Mouse (Mus musculus) heart, embryonic 16.5 days (tissue): ENCODE measurements around the gene Tmem184b. TPM values are rescaled to one million over a fixed set of nuclear protein-coding genes. Genes with fewer than 3 reads are reported as not detected.
A peak's percentile ranks its signal among the peaks of the same experiment; 100 is the strongest.

ENCODE experiments used
- ATAC-seq: fragments of 200-750 bp; cut with Nextera tagmentation; replicated peaks from 2 replicates; pipeline ENCODE4 v1.8.0; 2017; ENCODE audit warnings: moderate number of reproducible peaks; ENCODE audit not compliant: insufficient read depth, low FRiP score; ENCODE audit errors: extremely low read depth
- H3K27ac ChIP-seq: fragments of 300-500 bp; sonication (generic); 2 replicates; pipeline ENCODE4 v1.5.1; 2014; ENCODE audit warnings: mild to moderate bottlenecking, low read length, control low read depth, moderate library complexity
- H3K27me3 ChIP-seq: fragments of 300-500 bp; sonication (generic); 2 replicates; pipeline ENCODE4 v1.6.1; 2014; ENCODE audit warnings: low read length, mixed read lengths; ENCODE audit not compliant: control insufficient read depth, insufficient read depth
- H3K36me3 ChIP-seq: fragments of 300-500 bp; sonication (generic); 2 replicates; pipeline ENCODE4 v1.6.1; 2014; ENCODE audit not compliant: control insufficient read depth, insufficient read depth
- H3K4me1 ChIP-seq: fragments of 300-500 bp; sonication (generic); 2 replicates; pipeline ENCODE4 v1.6.1; 2014; ENCODE audit warnings: low read length, mixed read lengths; ENCODE audit not compliant: control insufficient read depth, insufficient read depth
- H3K4me2 ChIP-seq: fragments of 300-500 bp; sonication (generic); 2 replicates; pipeline ENCODE4 v1.6.1; 2014; ENCODE audit warnings: low read depth, mild to moderate bottlenecking, control low read depth, low read length
- H3K4me3 ChIP-seq: fragments of 300-500 bp; sonication (generic); 2 replicates; pipeline ENCODE4 v1.5.1; 2014; ENCODE audit warnings: mild to moderate bottlenecking, control low read depth, low read length
- H3K9ac ChIP-seq: fragments of 300-500 bp; sonication (generic); 2 replicates; pipeline ENCODE4 v1.6.1; 2014; ENCODE audit warnings: low read length, control low read depth
- H3K9me3 ChIP-seq: fragments of 300-500 bp; sonication (generic); replicated peaks from 2 replicates; pipeline ENCODE4 v1.6.1; 2016; ENCODE audit warnings: low read length; ENCODE audit not compliant: control insufficient read depth
- WGBS: fragments of 180-500 bp; shearing (Covaris S2); extraction: QIAGEN DNeasy Blood & Tissue Kit; methylation state at CpG from one replicate; pipeline ENCODE4 v1.1.7; 2014; 5-methylcytosine and 5-hydroxymethylcytosine counted together
- polyA plus RNA-seq: library from polyadenylated mRNA; unstranded; fragments of >200 nt; fragmentation: Nextera tagmentation; extraction: Ambion mirVana; gene quantifications from 2 replicates; pipeline ENCODE4 v1.2.1, GENCODE M21; 2015

The Tmem184b gene
- polyA plus RNA-seq, 1 experiment from 2014 or later = 71.7 TPM

GRCm38 (mm10) chr15:79357974-79358690 lies 45.2 kb downstream of the Tmem184b start:
- peak overlapping the region; percentile 99 for H3K4me2 ChIP-seq
- peaks cover 12% of the 10 kb centered on the region; the same call in 1 of the 2 replicates for H3K36me3 ChIP-seq
- H3K9me3 ChIP-seq = no peaks in the 10 kb centered on the region
- ATAC-seq = no peak
- peak overlapping the region; percentile 53; the same call in 1 of the 2 replicates for H3K4me3 ChIP-seq
- 40% methylated on average over 12 of the region's 12 CpGs for WGBS
- no peaks in the 10 kb centered on the region for H3K27me3 ChIP-seq
- H3K27ac ChIP-seq = peak overlapping the region; percentile 77
- H3K4me1 ChIP-seq = peaks cover 44% of the 10 kb centered on the region
- H3K9ac ChIP-seq = peak overlapping the region; percentile 28

DNA sequence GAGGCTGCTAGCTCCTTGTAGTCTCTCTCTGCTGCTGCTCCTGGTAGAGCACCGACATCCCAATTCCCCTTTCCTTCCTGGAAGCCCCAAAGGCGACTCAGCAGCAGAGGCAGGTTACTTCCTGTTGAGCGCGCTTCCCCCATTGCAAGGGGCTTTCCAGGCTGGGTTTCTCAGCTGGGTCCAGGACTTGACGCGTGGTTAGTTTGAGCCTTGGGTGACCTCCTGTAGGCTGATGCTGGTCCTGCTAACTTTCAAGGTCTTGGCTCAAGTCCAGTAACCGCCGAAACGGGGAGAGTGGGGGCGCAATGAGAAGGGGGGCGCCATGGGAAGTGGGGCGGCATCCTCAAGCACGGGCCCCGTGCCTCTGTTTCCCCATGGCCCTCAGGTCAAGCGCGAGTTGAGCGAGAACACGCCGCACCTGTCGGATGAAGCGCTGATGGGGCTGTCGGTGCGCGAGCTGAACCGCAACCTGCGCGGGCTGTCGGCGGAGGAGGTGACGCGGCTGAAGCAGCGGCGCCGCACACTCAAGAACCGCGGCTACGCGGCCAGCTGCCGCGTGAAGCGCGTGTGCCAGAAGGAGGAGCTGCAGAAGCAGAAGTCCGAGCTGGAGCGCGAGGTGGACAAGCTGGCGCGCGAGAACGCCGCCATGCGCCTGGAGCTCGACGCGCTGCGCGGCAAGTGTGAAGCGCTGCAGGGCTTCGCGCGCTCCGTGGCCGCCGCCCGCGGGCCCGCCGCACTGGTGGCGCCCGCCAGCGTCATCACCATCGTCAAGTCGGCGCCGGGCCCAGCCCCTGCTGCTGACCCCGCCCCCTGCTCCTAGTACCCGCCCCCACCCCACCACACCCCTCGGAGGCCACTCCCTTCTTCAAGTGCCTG lies 46.1 kb downstream of the Tmem184b start:
- peak overlapping the region; percentile 77 for H3K9ac ChIP-seq
- H3K9me3 ChIP-seq = no peaks in the 10 kb centered on the region
- peaks cover 6% of the 10 kb centered on the region; the same call in 1 of the 2 replicates for H3K36me3 ChIP-seq
- ATAC-seq = peak; percentile 83
- H3K4me3 ChIP-seq = peak overlapping the region; percentile 53
- peaks cover 49% of the 10 kb centered on the region for H3K4me1 ChIP-seq
- H3K27ac ChIP-seq = peak overlapping the region; percentile 56
- H3K27me3 ChIP-seq = no peaks in the 10 kb centered on the region
- under 1% methylated on average over 75 of the region's 77 CpGs for WGBS
- H3K4me2 ChIP-seq = peak overlapping the region; percentile 99

GRCm38 (mm10) chr15:79356481-79356880 lies 46.9 kb downstream of the Tmem184b start:
- Histone ChIP-seq H3K9ac (peak overlapping the region; percentile 77), H3K27ac (no peak overlapping the region), H3K9me3 (no peaks in the 10 kb centered on the region), H3K36me3 (peaks cover under 1% of the 10 kb centered on the region; the same call in 1 of the 2 replicates), H3K4me1 (peaks cover 52% of the 10 kb centered on the region), H3K27me3 (no peaks in the 10 kb centered on the region), H3K4me3 (peak overlapping the region; percentile 53), H3K4me2 (peak overlapping the region; percentile 99)
- 74% methylated on average over 8 of the region's 8 CpGs for WGBS
- ATAC-seq = no peak

GRCm38 (mm10) chr15:79354619-79355018 lies 48.8 kb downstream of the Tmem184b start:
- Histone ChIP-seq H3K27ac (no peak overlapping the region), H3K36me3 (no peaks in the 10 kb centered on the region), H3K4me3 (no peak overlapping the region), H3K4me2 (no peak overlapping the region), H3K27me3 (no peaks in the 10 kb centered on the region), H3K9me3 (no peaks in the 10 kb centered on the region), H3K9ac (no peak overlapping the region), H3K4me1 (peaks cover 45% of the 10 kb centered on the region)
- WGBS = 66% methylated on average over 4 of the region's 4 CpGs
- ATAC-seq = no peak

DNA sequence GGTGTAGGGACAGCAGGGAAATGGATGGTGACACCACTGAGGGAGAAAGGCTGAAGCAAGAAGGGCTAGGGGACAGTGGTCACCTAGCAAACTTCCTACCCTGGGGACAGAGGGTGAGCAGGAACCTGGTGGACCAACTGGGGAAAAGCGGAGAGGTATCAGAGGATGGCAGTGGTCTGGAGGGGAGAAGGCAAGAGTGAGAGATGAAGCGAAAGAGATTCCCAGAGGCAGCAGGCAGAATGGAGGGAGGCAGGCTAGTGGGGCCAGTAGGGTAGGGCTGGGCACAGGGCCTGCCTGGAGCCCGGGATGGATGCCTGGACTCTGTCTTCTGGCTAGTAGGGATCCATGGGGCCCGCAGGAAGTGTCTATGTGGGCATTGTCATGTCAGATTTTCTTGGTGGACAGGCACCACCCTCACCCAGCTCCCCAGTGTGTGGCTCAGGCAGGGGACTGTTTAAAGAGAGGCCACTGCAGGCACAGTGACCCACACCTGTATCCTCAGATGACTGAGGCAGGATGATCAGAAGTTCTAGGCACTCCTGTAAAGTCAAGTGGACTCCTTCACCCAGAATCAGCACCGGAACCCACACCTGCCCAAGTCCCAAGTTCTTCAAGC lies 49.6 kb downstream of the Tmem184b start:
- Histone ChIP-seq H3K4me3 (no peak overlapping the region), H3K4me2 (no peak overlapping the region), H3K27me3 (no peaks in the 10 kb centered on the region), H3K9ac (no peak overlapping the region), H3K9me3 (no peaks in the 10 kb centered on the region), H3K27ac (no peak overlapping the region), H3K4me1 (peaks cover 49% of the 10 kb centered on the region), H3K36me3 (no peaks in the 10 kb centered on the region)
- ATAC-seq = no peak
- WGBS = 80% methylated on average over 5 of the region's 5 CpGs

- Histone ChIP-seq H3K9me3 (no peaks in the 10 kb centered on the region), H3K4me2 (no peak overlapping the region), H3K27me3 (no peaks in the 10 kb centered on the region), H3K36me3 (no peaks in the 10 kb centered on the region), H3K9ac (no peak overlapping the region), H3K4me3 (no peak overlapping the region), H3K4me1 (peaks cover 48% of the 10 kb centered on the region), H3K27ac (no peak overlapping the region)
- WGBS = 81% methylated on average over 6 of the region's 6 CpGs
- ATAC-seq = no peak
Observed at GRCm38 (mm10) chr15:79352479-79352878, 50.9 kb downstream of the Tmem184b start.

- Histone ChIP-seq H3K27me3 (no peaks in the 10 kb centered on the region), H3K9ac (peak overlapping the region; percentile 63), H3K9me3 (no peaks in the 10 kb centered on the region), H3K4me1 (peaks cover 37% of the 10 kb centered on the region), H3K4me2 (peak overlapping the region; percentile 50), H3K27ac (peak overlapping the region; percentile 77), H3K4me3 (peak overlapping the region; percentile 13), H3K36me3 (no peaks in the 10 kb centered on the region)
- 18% methylated on average over 15 of the region's 15 CpGs for WGBS
- ATAC-seq = no peak
Observed at GRCm38 (mm10) chr15:79351331-79351767, 52.0 kb downstream of the Tmem184b start.

DNA sequence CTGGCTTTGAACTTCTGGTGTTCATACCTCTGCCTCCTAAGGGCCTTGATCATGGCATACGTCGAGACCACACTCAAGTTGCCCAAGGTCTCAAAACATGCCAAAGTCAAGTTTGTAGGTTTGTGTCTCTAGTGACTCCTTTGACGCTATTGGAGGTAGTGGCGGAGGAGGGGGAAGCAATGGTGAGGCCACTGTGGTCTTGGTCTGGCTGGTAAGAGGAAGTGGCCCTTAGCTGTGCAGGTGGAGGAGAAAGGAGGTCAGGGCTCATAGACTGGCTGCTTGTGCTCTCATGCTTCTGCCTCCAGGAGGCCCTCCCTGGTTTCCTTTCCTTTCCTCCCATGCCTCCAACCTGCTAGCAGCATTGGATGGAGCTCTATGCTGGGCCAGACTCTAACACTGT lies 52.5 kb downstream of the Tmem184b start:
- ATAC-seq = no peak
- H3K4me2 ChIP-seq = peak overlapping the region; percentile 50
- no peaks in the 10 kb centered on the region for H3K9me3 ChIP-seq
- H3K4me3 ChIP-seq = no peak overlapping the region; the same call in 1 of the 2 replicates
- H3K4me1 ChIP-seq = peaks cover 36% of the 10 kb centered on the region
- WGBS = 90% methylated on average over 4 of the region's 4 CpGs
- H3K9ac ChIP-seq = peak overlapping the region; percentile 63
- no peaks in the 10 kb centered on the region for H3K36me3 ChIP-seq
- H3K27me3 ChIP-seq = no peaks in the 10 kb centered on the region
- H3K27ac ChIP-seq = peak overlapping the region; percentile 77
